Mouse (Mus musculus) left cerebral cortex, postnatal 14 days (tissue): Measurements from ENCODE around the gene Bicra. TPM values are rescaled to one million over a fixed set of nuclear protein-coding genes. Genes with fewer than 3 reads are reported as not detected.

ENCODE experiments used
- DNase-seq, 2 experiments: peaks; one replicate each; pipeline ENCODE4 v3.0.0; 2021 to 2022; ENCODE audit warnings: low spot score in 2 of 2, mixed read lengths in 1 of 2
- intact Hi-C: fragments of 180-260 bp; cut with DNase I; formaldehyde crosslinking; loops from one replicate; pipeline ENCODE4 v1.15.1; 2025
- total RNA-seq, 2 experiments: library from RNA; stranded (reverse); gene quantifications; 2 replicates each; pipeline ENCODE4 v1.2.3; 2021

Bicra gene
- total RNA-seq, 2 experiments from 2014 or later = 14.6 to 16.9 TPM

GRCm38 (mm10) chr7:15921796-15922195, 125.9 kb downstream of the Bicra start:
- intact Hi-C loops = no loop called here

More at GRCm38 (mm10) chr7:15921796-15922195, 125.9 kb downstream of the Bicra start:
- no peak for DNase-seq

Other genes starting within 250 kb of the Bicra start
- gene Obox6, start 208.2 kb downstream of the Bicra start, total RNA-seq = not detected
- not detected for gene Crx, start 168.0 kb downstream of the Bicra start, total RNA-seq
- not detected for gene Crxos, start 165.3 kb downstream of the Bicra start, total RNA-seq
- gene Selenow, start 125.5 kb downstream of the Bicra start, total RNA-seq = 1,000 to 10,000 TPM; 1,549 to 1,751 TPM
- gene Nop53, start 101.8 kb downstream of the Bicra start, total RNA-seq = 100 to 1,000 TPM in 1 of 2 experiments, 10 to 100 TPM in 1; 97.9 to 106 TPM
- 1 to 10 TPM; 6.8 to 8.4 TPM for gene Ehd2, start 80.4 kb downstream of the Bicra start, total RNA-seq
- under 1 TPM; 0.40 to 0.59 TPM for gene Zfp541, start 13.9 kb upstream of the Bicra start, total RNA-seq
- gene Napa, start 50.5 kb upstream of the Bicra start, total RNA-seq = 100 to 1,000 TPM; 241 to 246 TPM
- gene Kptn, start 72.0 kb upstream of the Bicra start, total RNA-seq = 10 to 100 TPM; 41.7 to 47.5 TPM
- 100 to 1,000 TPM; 343 to 360 TPM for gene Slc8a2, start 81.9 kb upstream of the Bicra start, total RNA-seq
- 10 to 100 TPM; 37.9 to 40.2 TPM for gene Meis3, start 127.2 kb upstream of the Bicra start, total RNA-seq
- 10 to 100 TPM; 10.7 to 11.2 TPM for gene Dhx34, start 174.1 kb upstream of the Bicra start, total RNA-seq
- under 1 TPM; 0.51 to 0.59 TPM for gene C5ar2, start 196.2 kb upstream of the Bicra start, total RNA-seq
- gene C5ar1, start 211.6 kb upstream of the Bicra start, total RNA-seq = 1 to 10 TPM in 1 of 2 experiments, under 1 TPM in 1; 0.70 to 1.7 TPM
- 10 to 100 TPM; 30.3 to 30.8 TPM for gene Inafm1, start 225.7 kb upstream of the Bicra start, total RNA-seq
- 10 to 100 TPM; 85.2 to 87.3 TPM for gene Ccdc9, start 238.9 kb upstream of the Bicra start, total RNA-seq